ENCODE assay signal across 8 mouse cellular contexts in the genomic region with DNA sequence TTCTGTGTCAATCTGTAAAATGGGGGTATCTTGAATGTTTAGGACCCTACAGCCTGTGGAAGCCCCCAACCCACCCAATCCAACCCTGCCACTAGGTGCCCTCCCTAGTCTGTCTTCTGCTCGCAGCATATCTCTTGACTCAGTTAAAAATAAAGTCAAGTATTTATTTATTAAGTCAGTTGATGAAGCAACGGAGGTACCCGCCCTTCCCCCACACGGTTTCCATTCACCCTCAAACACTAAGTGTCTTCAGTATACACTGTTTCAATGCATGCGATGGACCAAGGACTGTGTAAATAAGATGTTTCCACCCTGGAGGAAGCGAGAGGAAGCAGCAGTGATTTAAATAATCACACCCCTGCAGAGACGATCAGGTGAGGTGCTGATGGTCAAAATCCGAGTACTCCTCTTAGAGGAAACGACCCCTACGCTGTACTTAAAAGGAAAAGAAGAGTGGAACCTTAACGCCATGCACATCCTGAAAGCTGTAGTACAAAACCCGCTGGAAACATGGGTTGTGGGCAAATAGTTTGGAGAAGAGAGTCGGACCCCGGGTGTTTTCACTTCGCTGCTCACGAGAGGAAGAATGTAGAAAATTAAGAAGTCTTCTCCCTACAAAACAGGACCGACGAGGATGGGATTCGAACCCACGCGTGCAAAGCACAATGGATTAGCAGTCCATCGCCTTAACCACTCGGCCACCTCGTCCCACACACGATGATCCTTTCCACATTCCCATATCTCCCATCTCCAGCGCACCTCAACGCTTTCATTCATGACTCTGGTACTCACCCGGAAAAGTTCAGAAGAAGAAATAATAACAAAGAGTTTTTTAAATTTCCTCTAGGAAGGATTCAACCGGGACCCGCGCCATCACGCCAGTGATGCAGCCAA. TPM values are rescaled to one million over a fixed set of nuclear protein-coding genes. Genes with fewer than 3 reads are reported as not detected.
DNase-seq lines count a peak whose midpoint lies in the region; ATAC-seq and TF ChIP-seq lines count a peak whose summit lies in the region.

No protein-coding gene starts in this region.

- no peak overlapping the region for H3K27ac ChIP-seq in ES-E14 (ENCODE audit: insufficient read depth, low read depth, low read length, poor library complexity, severe bottlenecking)
- H3K27ac ChIP-seq in forebrain, embryonic 16.5 days (ENCODE audit: low read length) = peak overlapping the region; percentile 77
- H3K27ac ChIP-seq in lung, embryonic 16.5 days (ENCODE audit: low read length) = peak overlapping the region; percentile 82

- WGBS in forebrain, embryonic 16.5 days = 4% methylated on average over 32 of the region's 32 CpGs
- 1% methylated on average over 32 of the region's 32 CpGs for WGBS in lung, embryonic 16.5 days

- in situ Hi-C loops in ES-E14 (cut with MboI; ENCODE audit: low sequenced_read_pairs in 2 of 2, unreplicated experiment in 2 of 2) = no loop called here

- intact Hi-C loops in heart, postnatal 36 days (cut with DNase I) = no loop called here

- peak overlapping the region; percentile 77 for H3K9ac ChIP-seq in ES-E14 (ENCODE audit: insufficient read depth, low read depth, low read length, poor library complexity, severe bottlenecking)
- peak overlapping the region; percentile 85 for H3K9ac ChIP-seq in forebrain, embryonic 16.5 days (replicated peaks; ENCODE audit: low read depth, low read length)
- H3K9ac ChIP-seq in lung, embryonic 16.5 days (ENCODE audit: low read length) = peak overlapping the region; percentile 96

- no peaks in the 10 kb centered on the region for H3K36me3 ChIP-seq in ES-E14 (ENCODE audit: control insufficient read depth, insufficient read depth, low read length, poor library complexity, severe bottlenecking)
- H3K36me3 ChIP-seq in forebrain, embryonic 16.5 days (ENCODE audit: control insufficient read depth, insufficient read depth) = no peaks in the 10 kb centered on the region
- H3K36me3 ChIP-seq in lung, embryonic 16.5 days (ENCODE audit: control insufficient read depth, insufficient read depth, low read length) = no peaks in the 10 kb centered on the region

- peak overlapping the region; percentile 83 for H3K4me2 ChIP-seq in forebrain, embryonic 16.5 days (ENCODE audit: low read length)
- H3K4me2 ChIP-seq in lung, embryonic 16.5 days (ENCODE audit: low read depth, low read length) = peak overlapping the region; percentile 99

- H3K4me1 ChIP-seq in ES-E14 (ENCODE audit: control insufficient read depth in 2 of 2, insufficient read depth in 2 of 2, low read length in 2 of 2, poor library complexity in 1 of 2) = peaks cover 4 to 6% of the 10 kb centered on the region in 2 experiments; a peak in 3 of 4 replicates
- peaks cover 36% of the 10 kb centered on the region for H3K4me1 ChIP-seq in forebrain, embryonic 16.5 days (replicated peaks; ENCODE audit: control insufficient read depth, insufficient read depth, low read length)
- H3K4me1 ChIP-seq in lung, embryonic 16.5 days (replicated peaks; ENCODE audit: control insufficient read depth, insufficient read depth, low read length) = peaks cover 25% of the 10 kb centered on the region

- no peaks in the 10 kb centered on the region for H3K9me3 ChIP-seq in ES-E14 (ENCODE audit: control insufficient read depth, insufficient read depth, low read depth, low read length)
- no peaks in the 10 kb centered on the region for H3K9me3 ChIP-seq in forebrain, embryonic 16.5 days (ENCODE audit: control insufficient read depth, low read length)
- no peaks in the 10 kb centered on the region for H3K9me3 ChIP-seq in lung, embryonic 16.5 days (ENCODE audit: control insufficient read depth, low read length)

- peak; percentile 70 for DNase-seq in ES-E14 (ENCODE audit: low read depth, low spot score)
- peak; percentile 70 for DNase-seq in c-Kit-positive CD71-positive TER-119-positive erythroid progenitor cells, embryonic 14.5 days (ENCODE audit: low spot score)
- peak; percentile 84 to 88 for DNase-seq in heart, postnatal 36 days
- DNase-seq in layer of hippocampus, adult 9-10 months (ENCODE audit: low spot score) = peak; percentile 73
- DNase-seq in right cerebral cortex, adult 18-20 months = peak; percentile 89
- DNase-seq in urinary bladder, adult 2 months (ENCODE audit: low spot score) = peak; percentile 53

- H3K27me3 ChIP-seq in forebrain, embryonic 16.5 days (replicated peaks; ENCODE audit: control insufficient read depth, insufficient read depth, low read length) = no peaks in the 10 kb centered on the region
- H3K27me3 ChIP-seq in lung, embryonic 16.5 days (ENCODE audit: control insufficient read depth, insufficient read depth, low read depth, low read length) = no peaks in the 10 kb centered on the region

- ATAC-seq in forebrain, embryonic 16.5 days = peak; percentile 56
- peak; percentile 40 for ATAC-seq in lung, embryonic 16.5 days (ENCODE audit: low read depth)

- H3K4me3 ChIP-seq in ES-E14 (ENCODE audit: insufficient read depth in 1 of 2, low read depth in 1 of 2, low read length in 2 of 2, poor library complexity in 1 of 2, severe bottlenecking in 1 of 2) = peak overlapping the region; percentile 70 to 77
- H3K4me3 ChIP-seq in forebrain, embryonic 16.5 days (replicated peaks; ENCODE audit: low read length) = peak overlapping the region; percentile 84
- peak overlapping the region; percentile 97 for H3K4me3 ChIP-seq in lung, embryonic 16.5 days (ENCODE audit: low read length)

TF ChIP-seq in ES-E14, 5 proteins besides CTCF, POLR2A, EP300 and RAD21:
- no peak for TF ChIP-seq ZC3H11A (IDR thresholded peaks at IDR 0.05; ENCODE audit: borderline replicate concordance, low read depth, low read length)
- TF ChIP-seq MAFK (IDR thresholded peaks at IDR 0.05; ENCODE audit: insufficient read depth, low read depth, low read length) = peak; percentile 74
TF ChIP-seq in ES-E14: peak in this region for 1.

RNA-seq across cellular contexts. Expression of gene B4gat1, which starts 0.7 kb away (rescaled TPM):
- 14.1 and 27.2 TPM in 2 replicates for total RNA-seq in ES-E14 (2012; rRNA removed)
- polyA plus RNA-seq in forebrain, embryonic 16.5 days (2015; fragmentation: Nextera tagmentation; extraction: Ambion mirVana) = 58.2 and 62.5 TPM in 2 replicates
- total RNA-seq in heart, postnatal 36 days (2021) = 10 to 100 TPM; 45.1 to 47.2 TPM
- polyA plus RNA-seq in lung, embryonic 16.5 days (2015; fragmentation: Nextera tagmentation; extraction: Ambion mirVana) = 47.6 and 49.4 TPM in 2 replicates
- polyA plus RNA-seq in urinary bladder, adult 2 months (2012; rRNA removed) = 30.4 and 33.5 TPM in 2 replicates

RNA-seq across cellular contexts. Expression of gene AC124502.3, which starts 0.8 kb away (rescaled TPM):
- 3.2 and 4.3 TPM in 2 replicates for total RNA-seq in ES-E14 (2012; rRNA removed)
- 2.1 and 2.9 TPM in 2 replicates for polyA plus RNA-seq in forebrain, embryonic 16.5 days (2015; fragmentation: Nextera tagmentation; extraction: Ambion mirVana)
- 1 to 10 TPM; 1.4 to 3.9 TPM for total RNA-seq in heart, postnatal 36 days (2021)
- polyA plus RNA-seq in lung, embryonic 16.5 days (2015; fragmentation: Nextera tagmentation; extraction: Ambion mirVana) = 2.5 and 3.5 TPM in 2 replicates
- polyA plus RNA-seq in urinary bladder, adult 2 months (2012; rRNA removed) = 1.9 and 2.3 TPM in 2 replicates

RNA-seq across cellular contexts. Expression of gene Brms1, which starts 3.2 kb away (rescaled TPM):
- total RNA-seq in ES-E14 (2012; rRNA removed) = 18.6 and 24.1 TPM in 2 replicates
- 50.2 and 51.2 TPM in 2 replicates for polyA plus RNA-seq in forebrain, embryonic 16.5 days (2015; fragmentation: Nextera tagmentation; extraction: Ambion mirVana)
- total RNA-seq in heart, postnatal 36 days (2021) = 10 to 100 TPM; 13.9 to 15.6 TPM
- polyA plus RNA-seq in lung, embryonic 16.5 days (2015; fragmentation: Nextera tagmentation; extraction: Ambion mirVana) = 41.6 and 45.0 TPM in 2 replicates
- 30.8 and 31.1 TPM in 2 replicates for polyA plus RNA-seq in urinary bladder, adult 2 months (2012; rRNA removed)

RNA-seq across cellular contexts. Expression of gene Rin1, which starts 12.4 kb away (rescaled TPM):
- total RNA-seq in ES-E14 (2012; rRNA removed) = 9.0 and 16.5 TPM in 2 replicates
- polyA plus RNA-seq in forebrain, embryonic 16.5 days (2015; fragmentation: Nextera tagmentation; extraction: Ambion mirVana) = 1.3 and 1.9 TPM in 2 replicates
- 1 to 10 TPM; 1.8 to 2.1 TPM for total RNA-seq in heart, postnatal 36 days (2021)
- polyA plus RNA-seq in lung, embryonic 16.5 days (2015; fragmentation: Nextera tagmentation; extraction: Ambion mirVana) = 3.7 and 4.2 TPM in 2 replicates
- 18.4 and 24.8 TPM in 2 replicates for polyA plus RNA-seq in urinary bladder, adult 2 months (2012; rRNA removed)

RNA-seq across cellular contexts. Expression of gene Slc29a2, which starts 14.3 kb away (rescaled TPM):
- 21.0 and 33.4 TPM in 2 replicates for total RNA-seq in ES-E14 (2012; rRNA removed)
- 11.2 and 13.4 TPM in 2 replicates for polyA plus RNA-seq in forebrain, embryonic 16.5 days (2015; fragmentation: Nextera tagmentation; extraction: Ambion mirVana)
- 10 to 100 TPM; 12.7 to 13.2 TPM for total RNA-seq in heart, postnatal 36 days (2021)
- 2.7 and 3.6 TPM in 2 replicates for polyA plus RNA-seq in lung, embryonic 16.5 days (2015; fragmentation: Nextera tagmentation; extraction: Ambion mirVana)
- 4.6 and 5.9 TPM in 2 replicates for polyA plus RNA-seq in urinary bladder, adult 2 months (2012; rRNA removed)
